Mouse (Mus musculus) left cerebral cortex, postnatal 14 days (tissue): Measurements from ENCODE around the gene Spert. TPM values are rescaled to one million over a fixed set of nuclear protein-coding genes. Genes with fewer than 3 reads are reported as not detected.

Source experiments
- DNase-seq, 2 experiments: peaks; one replicate each; pipeline ENCODE4 v3.0.0; 2021 to 2022; ENCODE audit warnings: low spot score in 2 of 2, mixed read lengths in 1 of 2
- intact Hi-C: fragments of 180-260 bp; cut with DNase I; formaldehyde crosslinking; loops from one replicate; pipeline ENCODE4 v1.15.1; 2025
- long read RNA-seq, 2 experiments: library from polyadenylated mRNA; stranded (forward); transcript quantifications; one replicate each; pipeline ENCODE4 v2.0.0; 2021
- total RNA-seq, 2 experiments: library from RNA; stranded (reverse); gene quantifications; 2 replicates each; pipeline ENCODE4 v1.2.3; 2021

Gene Spert
- total RNA-seq: not detected
- long read RNA-seq, experiment 1: 0 reads
- long read RNA-seq, experiment 2: 0 reads

GRCm38 (mm10) chr14:75592978-75593377 is at the start of gene Spert:
Gene Spert (minus strand): TSS chr14:75593116.
- intact Hi-C loops: no loop called here
- DNase-seq: no peak

- intact Hi-C loops: loop anchor here (5.0 to 10.0 kb wide), 4 partner anchors 65 to 267 kb away; partner anchors contain the start of gene Siah3
- peak in 1 of 2 experiments; percentile 35 for DNase-seq
These were observed 49.2 kb upstream of the Spert start, which contains the start of gene Erich6b for GRCm38 (mm10) chr14:75642080-75642479. Gene Erich6b (plus strand): TSS chr14:75642259.

- peak; percentile 37 to 39 for DNase-seq
- intact Hi-C loops: loop anchor here (5.0 to 10.0 kb wide), 4 partner anchors 66 to 267 kb away; partner anchors contain the start of gene Siah3
These were observed 48.5 kb upstream of the Spert start for GRCm38 (mm10) chr14:75641369-75641768.

- intact Hi-C loops: loop anchor here (5.0 to 10.0 kb wide), 4 partner anchors 66 to 266 kb away; partner anchors contain the start of gene Siah3
- peak; percentile 14 to 30 for DNase-seq
These were observed 47.9 kb upstream of the Spert start for GRCm38 (mm10) chr14:75640846-75641245.

GRCm38 (mm10) chr14:75637641-75638040 is 44.7 kb upstream of the Spert start:
- no peak for DNase-seq

GRCm38 (mm10) chr14:75636107-75636506 is 43.2 kb upstream of the Spert start:
- intact Hi-C loops: no loop called here
- no peak for DNase-seq

More at GRCm38 (mm10) chr14:75637641-75638040, 44.7 kb upstream of the Spert start:
- intact Hi-C loops: no loop called here

- intact Hi-C loops: no loop called here
These were observed 42.4 kb upstream of the Spert start for GRCm38 (mm10) chr14:75635350-75635749.

GRCm38 (mm10) chr14:75628870-75629269 is 36.0 kb upstream of the Spert start:
- intact Hi-C loops: no loop called here
- DNase-seq: no peak

More at GRCm38 (mm10) chr14:75635350-75635749, 42.4 kb upstream of the Spert start:
- peak; percentile 20 for DNase-seq

GRCm38 (mm10) chr14:75622984-75623383 is 30.1 kb upstream of the Spert start:
- intact Hi-C loops: no loop called here
- DNase-seq: no peak

GRCm38 (mm10) chr14:75616375-75616774 is 23.5 kb upstream of the Spert start:
- no peak for DNase-seq
- intact Hi-C loops: no loop called here

- intact Hi-C loops: no loop called here
- DNase-seq: no peak
These were observed 16.3 kb upstream of the Spert start for GRCm38 (mm10) chr14:75609176-75609575.

GRCm38 (mm10) chr14:75583870-75584269 is 9.0 kb downstream of the Spert start:
- intact Hi-C loops: no loop called here
- DNase-seq: no peak

- intact Hi-C loops: no loop called here
- no peak for DNase-seq
These were observed 13.9 kb downstream of the Spert start for GRCm38 (mm10) chr14:75579010-75579409.

GRCm38 (mm10) chr14:75566303-75566702 is 26.6 kb downstream of the Spert start:
- intact Hi-C loops: no loop called here

GRCm38 (mm10) chr14:75565534-75566140 is 27.3 kb downstream of the Spert start:
- intact Hi-C loops: no loop called here
- peak; percentile 47 to 62 for DNase-seq

More at GRCm38 (mm10) chr14:75566303-75566702, 26.6 kb downstream of the Spert start:
- no peak for DNase-seq

- DNase-seq: no peak
- intact Hi-C loops: no loop called here
These were observed 31.2 kb downstream of the Spert start for GRCm38 (mm10) chr14:75561577-75562331.

- no peak for DNase-seq
- intact Hi-C loops: no loop called here
These were observed 51.2 kb downstream of the Spert start for GRCm38 (mm10) chr14:75541731-75542130.

GRCm38 (mm10) chr14:75540996-75541350 is 51.9 kb downstream of the Spert start:
- intact Hi-C loops: no loop called here
- DNase-seq: no peak

GRCm38 (mm10) chr14:75540216-75540995 is 52.5 kb downstream of the Spert start:
- intact Hi-C loops: no loop called here
- no peak for DNase-seq

GRCm38 (mm10) chr14:75539205-75539604 is 53.7 kb downstream of the Spert start:
- intact Hi-C loops: no loop called here
- DNase-seq: no peak
